Mouse (Mus musculus): ENCODE results near the gene Selplg. TPM values are rescaled to one million over a fixed set of nuclear protein-coding genes. Genes with fewer than 3 reads are reported as not detected.

Gene Selplg
- polyA plus RNA-seq, 1 experiment from 2014 or later = 7.5 TPM

DNA sequence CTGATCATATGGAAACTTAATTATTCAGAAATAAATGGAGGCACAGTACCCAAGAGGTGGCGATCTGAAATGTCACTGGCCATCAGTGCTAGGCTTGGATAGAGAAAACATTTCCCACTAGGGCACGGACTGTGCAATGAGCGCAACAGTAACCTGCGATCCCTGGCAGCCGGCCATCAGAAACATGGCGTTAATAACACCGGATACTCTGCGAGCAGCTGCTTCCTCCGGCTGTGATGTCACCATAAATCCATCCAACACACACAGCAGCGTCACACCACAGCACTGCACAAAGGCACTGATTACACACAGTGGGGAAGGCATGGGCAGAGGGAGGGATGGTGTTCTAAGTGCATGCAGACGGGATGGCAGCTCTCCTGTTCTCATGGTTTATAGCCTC is 36.7 kb upstream of the Selplg start:
- H3K9ac ChIP-seq = no peak overlapping the region
- H3K27me3 ChIP-seq (replicated peaks) = no peaks in the 10 kb centered on the region
- peaks cover 45% of the 10 kb centered on the region for H3K4me1 ChIP-seq
- peaks cover 7% of the 10 kb centered on the region; the same call in 1 of the 2 replicates for H3K36me3 ChIP-seq
- H3K4me2 ChIP-seq = no peak overlapping the region
- no peak for ATAC-seq (ENCODE audit: insufficient read depth, low FRiP score, low read depth)
- no peak overlapping the region for H3K4me3 ChIP-seq (replicated peaks)
- no peak overlapping the region for H3K27ac ChIP-seq
- 42% methylated on average over 11 of the region's 11 CpGs for WGBS
- H3K9me3 ChIP-seq = no peaks in the 10 kb centered on the region

- Histone ChIP-seq H3K27ac (no peak overlapping the region), H3K9me3 (no peaks in the 10 kb centered on the region), H3K4me2 (no peak overlapping the region), H3K36me3 (peaks cover 20% of the 10 kb centered on the region), H3K4me3 (replicated peaks) (no peak overlapping the region), H3K9ac (no peak overlapping the region), H3K4me1 (peaks cover 11% of the 10 kb centered on the region; the same call in 1 of the 2 replicates), H3K27me3 (replicated peaks) (no peaks in the 10 kb centered on the region)
- 80% methylated on average over 6 of the region's 6 CpGs for WGBS
- no peak for ATAC-seq (ENCODE audit: insufficient read depth, low FRiP score, low read depth)
Observed at GRCm38 (mm10) chr5:113864992-113865391, 32.5 kb upstream of the Selplg start.

GRCm38 (mm10) chr5:113863994-113864393 is 31.6 kb upstream of the Selplg start:
- H3K27ac ChIP-seq = no peak overlapping the region
- no peak overlapping the region for H3K4me3 ChIP-seq (replicated peaks)
- WGBS = 93% methylated on average over 12 of the region's 12 CpGs
- no peak for ATAC-seq (ENCODE audit: insufficient read depth, low FRiP score, low read depth)
- H3K4me2 ChIP-seq = no peak overlapping the region
- H3K36me3 ChIP-seq = peaks cover 20% of the 10 kb centered on the region
- H3K27me3 ChIP-seq (replicated peaks) = no peaks in the 10 kb centered on the region
- H3K9me3 ChIP-seq = no peaks in the 10 kb centered on the region
- no peak overlapping the region for H3K9ac ChIP-seq
- peaks cover 15% of the 10 kb centered on the region for H3K4me1 ChIP-seq

- no peak for ATAC-seq (ENCODE audit: insufficient read depth, low FRiP score, low read depth)
- no peak overlapping the region for H3K4me3 ChIP-seq (replicated peaks)
- no peak overlapping the region for H3K4me2 ChIP-seq
- peaks cover 20% of the 10 kb centered on the region for H3K36me3 ChIP-seq
- peaks cover 13% of the 10 kb centered on the region for H3K4me1 ChIP-seq
- no peaks in the 10 kb centered on the region for H3K9me3 ChIP-seq
- 90% methylated on average over 4 of the region's 4 CpGs for WGBS
- no peaks in the 10 kb centered on the region for H3K27me3 ChIP-seq (replicated peaks)
- H3K27ac ChIP-seq = no peak overlapping the region
- H3K9ac ChIP-seq = no peak overlapping the region
Observed at GRCm38 (mm10) chr5:113862418-113862817, 30.0 kb upstream of the Selplg start.

DNA sequence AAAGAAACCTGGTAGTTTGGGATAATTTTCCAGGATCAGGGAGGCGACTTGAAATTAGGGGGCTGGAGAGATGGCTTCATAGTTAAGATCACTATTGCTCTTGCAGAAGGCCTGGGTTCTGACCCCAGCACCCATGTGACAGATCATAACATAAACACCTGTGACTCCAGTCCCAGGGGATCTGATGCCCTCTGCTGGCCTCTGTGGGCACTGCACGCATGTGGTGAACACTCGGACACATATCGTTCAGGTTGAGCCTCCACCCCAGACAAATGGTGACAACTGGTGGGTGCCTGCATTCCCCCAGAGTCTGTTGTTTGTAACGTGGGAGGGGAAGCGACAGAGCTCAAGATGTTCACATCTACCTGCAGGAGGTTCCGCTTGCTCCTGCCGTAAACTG is 28.9 kb upstream of the Selplg start:
- no peak overlapping the region for H3K4me3 ChIP-seq (replicated peaks)
- no peak for ATAC-seq (ENCODE audit: insufficient read depth, low FRiP score, low read depth)
- peaks cover 20% of the 10 kb centered on the region for H3K36me3 ChIP-seq
- no peak overlapping the region for H3K27ac ChIP-seq
- H3K4me1 ChIP-seq = peaks cover 14% of the 10 kb centered on the region
- H3K9me3 ChIP-seq = no peaks in the 10 kb centered on the region
- H3K9ac ChIP-seq = no peak overlapping the region
- H3K4me2 ChIP-seq = no peak overlapping the region
- 95% methylated on average over 8 of the region's 8 CpGs for WGBS
- no peaks in the 10 kb centered on the region for H3K27me3 ChIP-seq (replicated peaks)

DNA sequence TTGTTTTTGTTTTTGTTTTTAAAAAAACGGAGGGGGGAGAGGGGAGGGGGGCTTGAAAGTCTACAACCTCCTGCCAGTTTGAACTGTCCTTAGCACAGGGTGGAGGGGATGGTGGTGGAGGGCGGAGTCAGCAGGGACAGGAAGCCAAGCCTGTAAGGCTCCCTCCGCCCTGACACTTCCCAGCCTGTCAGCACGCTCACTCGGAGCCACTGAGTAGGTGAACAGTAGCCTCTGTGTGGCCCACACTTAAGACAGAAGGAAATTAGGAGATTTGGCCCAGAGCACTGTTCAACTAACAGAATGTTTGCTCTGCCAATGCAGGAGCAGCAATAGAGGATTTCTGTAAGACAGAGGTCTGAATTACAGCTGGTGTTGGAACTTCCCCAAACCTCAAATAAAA is 26.5 kb upstream of the Selplg start:
- no peaks in the 10 kb centered on the region for H3K9me3 ChIP-seq
- peaks cover 25% of the 10 kb centered on the region for H3K4me1 ChIP-seq
- H3K9ac ChIP-seq = no peak overlapping the region
- no peak overlapping the region for H3K4me2 ChIP-seq
- peak overlapping the region; percentile 41; the same call in 1 of the 2 replicates for H3K27ac ChIP-seq
- H3K4me3 ChIP-seq (replicated peaks) = no peak overlapping the region
- no peaks in the 10 kb centered on the region for H3K27me3 ChIP-seq (replicated peaks)
- WGBS = 31% methylated on average over 5 of the region's 5 CpGs
- peaks cover 12% of the 10 kb centered on the region for H3K36me3 ChIP-seq
- ATAC-seq (ENCODE audit: insufficient read depth, low FRiP score, low read depth) = no peak

- Histone ChIP-seq H3K9me3 (no peaks in the 10 kb centered on the region), H3K9ac (no peak overlapping the region), H3K27ac (no peak overlapping the region; the same call in 1 of the 2 replicates), H3K36me3 (peaks cover 8% of the 10 kb centered on the region), H3K4me1 (peaks cover 25% of the 10 kb centered on the region), H3K27me3 (replicated peaks) (no peaks in the 10 kb centered on the region), H3K4me2 (no peak overlapping the region), H3K4me3 (replicated peaks) (no peak overlapping the region)
- WGBS = 81% methylated on average over 10 of the region's 10 CpGs
- no peak for ATAC-seq (ENCODE audit: insufficient read depth, low FRiP score, low read depth)
Observed at GRCm38 (mm10) chr5:113858550-113858949, 26.1 kb upstream of the Selplg start.

DNA sequence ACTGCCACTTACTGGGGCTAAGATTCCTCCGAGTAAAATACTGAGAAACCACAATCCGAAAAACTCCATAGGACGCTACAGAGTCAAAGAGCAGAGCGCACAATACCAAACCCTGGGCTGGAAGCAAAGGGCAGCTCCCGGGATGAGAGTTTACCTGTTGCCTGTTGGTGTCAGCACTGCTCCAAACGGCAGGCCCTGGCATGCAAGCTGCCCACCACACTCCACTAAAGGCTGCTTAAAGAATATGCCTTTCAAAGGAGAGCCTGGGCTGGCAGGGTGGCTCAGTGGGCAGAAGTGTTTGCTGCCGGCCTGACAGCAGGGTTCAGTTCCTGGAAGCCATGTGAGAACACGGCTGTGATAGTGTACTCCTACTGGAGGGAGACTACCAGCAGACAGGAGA is 25.2 kb upstream of the Selplg start:
- 66% methylated on average over 8 of the region's 8 CpGs for WGBS
- peaks cover 6% of the 10 kb centered on the region; the same call in 1 of the 2 replicates for H3K36me3 ChIP-seq
- no peak overlapping the region for H3K9ac ChIP-seq
- H3K27ac ChIP-seq = no peak overlapping the region
- H3K4me2 ChIP-seq = no peak overlapping the region
- H3K4me1 ChIP-seq = peaks cover 25% of the 10 kb centered on the region
- no peaks in the 10 kb centered on the region for H3K27me3 ChIP-seq (replicated peaks)
- no peak overlapping the region for H3K4me3 ChIP-seq (replicated peaks)
- H3K9me3 ChIP-seq = no peaks in the 10 kb centered on the region
- ATAC-seq (ENCODE audit: insufficient read depth, low FRiP score, low read depth) = no peak

DNA sequence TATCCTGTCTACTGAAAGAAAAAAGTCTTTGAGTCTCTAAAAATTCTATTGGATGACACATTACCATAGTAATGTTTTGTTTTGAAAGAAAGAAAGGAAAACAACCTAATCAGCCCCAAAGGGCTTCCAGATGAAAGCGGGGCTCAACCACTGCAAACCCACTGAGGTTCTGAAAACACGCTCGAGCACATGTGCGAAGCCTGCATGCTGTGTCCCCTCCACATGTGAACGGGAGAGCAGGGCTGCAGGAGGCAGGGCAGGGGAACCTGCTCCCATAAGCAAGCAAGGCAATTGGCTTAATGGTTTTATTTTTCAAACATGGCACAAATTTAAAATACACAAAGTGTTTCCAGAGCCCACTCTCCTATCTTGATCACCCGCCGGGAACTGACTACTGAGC is 24.2 kb upstream of the Selplg start:
- Histone ChIP-seq H3K4me2 (no peak overlapping the region), H3K27me3 (replicated peaks) (no peaks in the 10 kb centered on the region), H3K36me3 (peaks cover 4% of the 10 kb centered on the region; the same call in 1 of the 2 replicates), H3K9me3 (no peaks in the 10 kb centered on the region), H3K4me1 (peaks cover 25% of the 10 kb centered on the region), H3K9ac (no peak overlapping the region), H3K27ac (no peak overlapping the region), H3K4me3 (replicated peaks) (no peak overlapping the region)
- ATAC-seq (ENCODE audit: insufficient read depth, low FRiP score, low read depth) = no peak
- 74% methylated on average over 7 of the region's 7 CpGs for WGBS

GRCm38 (mm10) chr5:113855696-113856095 is 23.3 kb upstream of the Selplg start:
- no peaks in the 10 kb centered on the region; the same call in 1 of the 2 replicates for H3K36me3 ChIP-seq
- H3K27me3 ChIP-seq (replicated peaks) = no peaks in the 10 kb centered on the region
- no peak overlapping the region for H3K4me2 ChIP-seq
- H3K4me1 ChIP-seq = peaks cover 25% of the 10 kb centered on the region
- no peak overlapping the region for H3K4me3 ChIP-seq (replicated peaks)
- no peak overlapping the region for H3K9ac ChIP-seq
- WGBS = 58% methylated on average over 3 of the region's 3 CpGs
- no peaks in the 10 kb centered on the region for H3K9me3 ChIP-seq
- no peak for ATAC-seq (ENCODE audit: insufficient read depth, low FRiP score, low read depth)
- peak overlapping the region; percentile 52 for H3K27ac ChIP-seq

DNA sequence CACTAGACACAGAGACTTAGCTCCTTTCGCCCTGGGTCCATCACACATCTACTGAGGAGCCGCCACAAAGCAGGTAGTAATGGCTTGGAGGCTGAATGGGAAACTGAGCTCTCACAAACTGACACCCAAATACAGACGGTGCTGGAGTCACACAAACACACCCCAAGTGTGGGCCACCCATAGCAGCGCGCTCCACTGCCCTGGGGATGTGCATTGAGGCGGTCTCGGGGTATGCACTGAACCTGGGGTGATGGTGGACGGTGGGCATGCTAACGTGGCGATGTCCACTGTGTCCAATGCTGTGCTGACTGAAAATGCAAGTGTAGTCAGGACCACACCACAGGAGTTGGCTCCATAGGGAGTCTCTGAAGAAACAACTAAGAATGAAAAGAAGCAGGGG is 22.7 kb upstream of the Selplg start:
- H3K4me3 ChIP-seq (replicated peaks) = no peak overlapping the region
- H3K4me1 ChIP-seq = peaks cover 25% of the 10 kb centered on the region
- ATAC-seq (ENCODE audit: insufficient read depth, low FRiP score, low read depth) = no peak
- no peak overlapping the region for H3K9ac ChIP-seq
- peaks cover 6% of the 10 kb centered on the region for H3K36me3 ChIP-seq
- H3K27me3 ChIP-seq (replicated peaks) = no peaks in the 10 kb centered on the region
- 93% methylated on average over 10 of the region's 10 CpGs for WGBS
- H3K9me3 ChIP-seq = no peaks in the 10 kb centered on the region
- no peak overlapping the region for H3K4me2 ChIP-seq
- peak overlapping the region; percentile 52; the same call in 1 of the 2 replicates for H3K27ac ChIP-seq

GRCm38 (mm10) chr5:113854494-113854893 is 22.1 kb upstream of the Selplg start:
- peaks cover 11% of the 10 kb centered on the region for H3K36me3 ChIP-seq
- H3K27me3 ChIP-seq (replicated peaks) = no peaks in the 10 kb centered on the region
- no peak overlapping the region for H3K4me3 ChIP-seq (replicated peaks)
- H3K9me3 ChIP-seq = no peaks in the 10 kb centered on the region
- peaks cover 23% of the 10 kb centered on the region for H3K4me1 ChIP-seq
- no peak for ATAC-seq (ENCODE audit: insufficient read depth, low FRiP score, low read depth)
- WGBS = 37% methylated on average over 14 of the region's 14 CpGs
- H3K9ac ChIP-seq = no peak overlapping the region
- H3K27ac ChIP-seq = no peak overlapping the region; the same call in 1 of the 2 replicates
- H3K4me2 ChIP-seq = no peak overlapping the region

- Histone ChIP-seq H3K27me3 (replicated peaks) (no peaks in the 10 kb centered on the region), H3K4me2 (no peak overlapping the region), H3K4me1 (peaks cover 13% of the 10 kb centered on the region; the same call in 1 of the 2 replicates), H3K9me3 (no peaks in the 10 kb centered on the region), H3K36me3 (peaks cover 15% of the 10 kb centered on the region), H3K4me3 (replicated peaks) (no peak overlapping the region), H3K9ac (no peak overlapping the region), H3K27ac (peak overlapping the region; percentile 11; the same call in 1 of the 2 replicates)
- ATAC-seq (ENCODE audit: insufficient read depth, low FRiP score, low read depth) = no peak
- WGBS = 82% methylated on average over 10 of the region's 10 CpGs
Observed at GRCm38 (mm10) chr5:113853541-113853940, 21.1 kb upstream of the Selplg start.
